Mouse (Mus musculus) small intestine, adult 2 months (tissue): Measurements from ENCODE around the gene Usp18. TPM values are rescaled to one million over a fixed set of nuclear protein-coding genes. Genes with fewer than 3 reads are reported as not detected.

Source experiments
- H3K27ac ChIP-seq: fragments of 200-500 bp; 2 replicates; pipeline ENCODE4 v1.5.1; 2012; ENCODE audit warnings: low read depth, low read length, control low read depth, inconsistent platforms; ENCODE audit not compliant: insufficient read depth
- H3K27me3 ChIP-seq: fragments of 200-500 bp; 2 replicates; pipeline ENCODE4 v1.6.1; 2012; ENCODE audit warnings: mild to moderate bottlenecking, moderate library complexity, low read length, inconsistent platforms; ENCODE audit not compliant: control insufficient read depth, insufficient read depth
- H3K36me3 ChIP-seq: fragments of 200-500 bp; 2 replicates; pipeline ENCODE4 v1.6.1; 2012; ENCODE audit warnings: mild to moderate bottlenecking, low read length, control low read depth, inconsistent platforms; ENCODE audit not compliant: control insufficient read depth, insufficient read depth
- H3K4me1 ChIP-seq: fragments of 200-500 bp; 2 replicates; pipeline ENCODE4 v1.6.1; 2012; ENCODE audit warnings: low read length, inconsistent platforms, mixed read lengths; ENCODE audit not compliant: control insufficient read depth, insufficient read depth, insufficient read length
- H3K4me3 ChIP-seq: fragments of 200-500 bp; 2 replicates; pipeline ENCODE4 v1.5.1; 2012; ENCODE audit warnings: low read depth, mild to moderate bottlenecking, control low read depth, inconsistent platforms, low read length, moderate library complexity
- CTCF ChIP-seq: fragments of 200-500 bp; IDR thresholded peaks from 2 replicates; pipeline ENCODE4 v1.5.1; 2012; ENCODE audit warnings: low read depth, mild to moderate bottlenecking, control low read depth, inconsistent platforms, low read length, moderate library complexity, mixed read lengths; ENCODE audit not compliant: insufficient replicate concordance, insufficient read length; ENCODE audit errors: extremely low read depth
- POLR2A ChIP-seq: fragments of 200-500 bp; IDR thresholded peaks from 2 replicates; pipeline ENCODE4 v1.6.1; 2012; ENCODE audit warnings: low read depth, mild to moderate bottlenecking, control low read depth, inconsistent platforms, low read length, moderate library complexity
- WGBS: fragments of 180-500 bp; shearing (Covaris S2); methylation state at CpG from one replicate; pipeline ENCODE4 v1.1.7; 2018; 5-methylcytosine and 5-hydroxymethylcytosine counted together
- polyA plus RNA-seq: library from polyadenylated mRNA; depleted of rRNA; stranded (reverse); fragments of >200 nt; gene quantifications from 2 replicates; pipeline ENCODE4 v1.2.3, GENCODE M21; 2012

The Usp18 gene
- polyA plus RNA-seq, 1 experiment = 16.9 TPM

DNA sequence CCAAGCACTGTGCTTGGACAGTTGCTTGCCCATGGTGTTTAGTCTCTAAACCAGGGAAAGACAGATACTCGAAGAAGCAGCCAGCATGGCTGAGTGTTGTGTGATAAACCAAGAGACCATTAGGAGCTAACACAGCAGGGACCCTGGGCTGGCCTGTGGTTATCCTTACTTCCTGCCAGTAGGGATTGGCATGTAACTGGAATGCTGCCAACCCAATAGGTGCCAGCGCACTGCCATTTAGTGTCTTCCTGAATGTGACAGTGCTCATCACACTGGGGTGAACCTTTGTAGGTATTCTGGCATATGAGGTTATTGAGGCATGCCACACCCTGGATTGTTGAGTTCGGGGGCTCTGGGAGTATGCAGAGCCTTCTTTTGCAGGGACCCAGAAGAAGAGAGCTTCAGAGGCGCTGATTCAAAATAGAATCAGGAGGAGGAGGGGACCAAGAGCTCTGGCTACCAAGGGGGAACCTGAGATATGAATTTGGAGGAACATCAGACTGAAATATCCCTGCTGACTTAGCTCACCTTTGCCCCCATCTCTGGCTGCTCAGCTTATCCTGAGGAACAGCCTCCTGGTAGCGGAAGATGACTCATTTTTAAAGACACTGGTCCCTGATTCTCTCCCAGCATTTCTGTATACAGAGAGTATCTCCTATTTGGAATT, 29.0 kb upstream of the Usp18 start:
- WGBS = 61% methylated on average over 5 of the region's 5 CpGs
- peaks cover 3% of the 10 kb centered on the region; the same call in 1 of the 2 replicates for H3K27me3 ChIP-seq
- H3K36me3 ChIP-seq = no peaks in the 10 kb centered on the region
- H3K4me1 ChIP-seq = peaks cover 9% of the 10 kb centered on the region; the same call in 1 of the 2 replicates
- no peak for TF ChIP-seq POLR2A
- TF ChIP-seq CTCF = no peak
- H3K4me3 ChIP-seq = no peak overlapping the region
- H3K27ac ChIP-seq = no peak overlapping the region

DNA sequence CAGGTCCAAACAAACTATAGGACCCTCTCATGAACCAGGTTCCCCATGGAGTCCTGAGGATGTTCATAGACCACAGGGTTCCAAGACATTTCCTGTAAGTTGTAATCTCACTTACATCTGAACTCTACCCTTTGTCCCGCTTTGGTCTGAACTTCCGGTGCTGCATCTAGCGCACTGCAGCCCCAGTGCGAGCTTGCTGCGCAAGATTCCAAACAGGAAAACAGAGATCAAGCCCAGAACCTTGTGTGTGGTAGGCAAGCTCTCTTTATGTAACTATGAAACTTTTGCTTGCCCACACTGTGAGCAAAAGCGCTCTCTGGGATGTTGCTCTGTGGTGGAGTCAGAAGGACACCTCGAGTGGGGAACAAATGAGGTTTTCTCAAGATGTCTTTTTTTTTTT, 27.7 kb upstream of the Usp18 start:
- 69% methylated on average over 7 of the region's 7 CpGs for WGBS
- H3K27me3 ChIP-seq = no peaks in the 10 kb centered on the region
- no peak overlapping the region for H3K27ac ChIP-seq
- peaks cover 9% of the 10 kb centered on the region; the same call in 1 of the 2 replicates for H3K4me1 ChIP-seq
- TF ChIP-seq CTCF = no peak
- H3K4me3 ChIP-seq = no peak overlapping the region
- H3K36me3 ChIP-seq = no peaks in the 10 kb centered on the region

DNA sequence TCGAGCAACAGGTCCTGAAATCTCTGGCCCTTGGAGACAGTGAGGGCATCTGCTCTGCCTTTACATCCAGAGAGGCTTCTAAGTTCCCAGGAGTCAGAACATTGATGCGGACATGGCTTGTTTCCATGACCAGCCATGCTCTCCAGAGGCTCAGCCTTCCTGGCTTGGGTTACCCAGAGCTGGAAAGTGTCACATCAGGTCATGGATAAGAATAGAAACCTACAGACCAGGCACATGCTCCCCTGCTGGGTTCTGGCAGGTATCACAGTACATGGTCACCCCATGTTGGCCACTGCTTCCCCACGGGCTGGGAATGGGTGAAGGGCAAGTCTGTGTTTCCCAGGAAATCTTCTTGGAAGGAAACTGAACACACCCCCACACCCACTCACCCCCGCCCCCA, 26.3 kb upstream of the Usp18 start:
- H3K27ac ChIP-seq = no peak overlapping the region
- WGBS = 76% methylated on average over 4 of the region's 4 CpGs

GRCm38 (mm10) chr6:121220181-121220580, 25.5 kb upstream of the Usp18 start:
- TF ChIP-seq POLR2A = no peak
- TF ChIP-seq CTCF = no peak
- Histone ChIP-seq H3K27me3 (no peaks in the 10 kb centered on the region), H3K36me3 (no peaks in the 10 kb centered on the region), H3K4me1 (peaks cover 9% of the 10 kb centered on the region; the same call in 1 of the 2 replicates), H3K27ac (no peak overlapping the region), H3K4me3 (no peak overlapping the region)
- WGBS = 88% methylated on average over 10 of the region's 10 CpGs

More for the DNA sequence above, 26.3 kb upstream of the Usp18 start:
- Histone ChIP-seq H3K4me1 (peaks cover 9% of the 10 kb centered on the region; the same call in 1 of the 2 replicates), H3K27me3 (no peaks in the 10 kb centered on the region), H3K36me3 (no peaks in the 10 kb centered on the region), H3K4me3 (no peak overlapping the region)
- no peak for TF ChIP-seq POLR2A
- TF ChIP-seq CTCF = no peak

DNA sequence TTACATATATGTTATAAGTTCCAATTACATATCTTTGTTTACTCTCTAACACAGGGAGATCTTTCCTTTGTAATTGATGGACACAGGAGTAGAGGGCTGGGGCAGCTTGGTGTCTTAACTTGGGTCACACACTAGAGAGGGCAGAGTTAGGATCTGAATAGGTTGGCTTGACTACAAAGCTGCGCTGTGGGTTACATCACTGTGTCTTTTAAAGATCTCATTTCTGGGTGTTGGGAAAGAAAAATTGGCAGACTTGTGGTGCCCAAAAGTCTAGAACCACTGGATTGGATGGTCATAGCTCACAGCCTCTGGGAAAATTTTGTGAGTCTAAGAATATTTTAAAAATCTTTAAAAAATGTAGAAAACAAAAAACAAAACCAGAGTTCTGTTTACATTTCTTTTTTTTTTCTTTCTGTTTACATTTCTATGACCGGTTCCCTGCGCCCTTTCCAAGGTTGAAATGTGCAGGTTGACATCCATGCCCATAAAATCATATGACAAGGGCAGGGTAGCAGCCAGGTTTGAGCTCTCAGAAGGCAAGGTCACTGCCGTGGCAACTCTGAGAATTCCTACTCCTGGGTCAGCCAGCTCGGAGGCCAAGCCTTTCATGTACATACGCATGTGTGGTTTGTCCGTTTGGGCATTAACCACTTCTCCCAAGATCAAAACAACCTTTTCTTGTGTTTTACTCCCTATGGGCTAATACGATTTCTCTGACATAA, 23.7 kb upstream of the Usp18 start:
- no peak overlapping the region for H3K4me3 ChIP-seq
- H3K27me3 ChIP-seq = no peaks in the 10 kb centered on the region
- peaks cover 15% of the 10 kb centered on the region for H3K4me1 ChIP-seq
- H3K27ac ChIP-seq = no peak overlapping the region
- 67% methylated on average over 8 of the region's 8 CpGs for WGBS
- no peak for TF ChIP-seq POLR2A
- TF ChIP-seq CTCF = no peak
- no peaks in the 10 kb centered on the region for H3K36me3 ChIP-seq

- 97% methylated on average over 14 of the region's 14 CpGs for WGBS
- Histone ChIP-seq H3K27ac (no peak overlapping the region), H3K27me3 (no peaks in the 10 kb centered on the region), H3K4me3 (no peak overlapping the region), H3K36me3 (no peaks in the 10 kb centered on the region), H3K4me1 (peaks cover 14% of the 10 kb centered on the region)
- TF ChIP-seq CTCF = no peak
- no peak for TF ChIP-seq POLR2A
Measured at GRCm38 (mm10) chr6:121223001-121223400, 22.7 kb upstream of the Usp18 start.

- no peaks in the 10 kb centered on the region for H3K36me3 ChIP-seq
- no peaks in the 10 kb centered on the region for H3K27me3 ChIP-seq
- peaks cover 13% of the 10 kb centered on the region for H3K4me1 ChIP-seq
- H3K27ac ChIP-seq = no peak overlapping the region
- WGBS = 64% methylated on average over 5 of the region's 5 CpGs
- no peak overlapping the region for H3K4me3 ChIP-seq
- TF ChIP-seq CTCF = no peak
- no peak for TF ChIP-seq POLR2A
Measured at GRCm38 (mm10) chr6:121224067-121224466, 21.6 kb upstream of the Usp18 start.

- Histone ChIP-seq H3K4me1 (peaks cover 13% of the 10 kb centered on the region), H3K4me3 (no peak overlapping the region), H3K27ac (no peak overlapping the region), H3K27me3 (no peaks in the 10 kb centered on the region), H3K36me3 (no peaks in the 10 kb centered on the region)
- WGBS = 15% methylated on average over 6 of the region's 6 CpGs
- TF ChIP-seq CTCF (no peak), POLR2A (no peak)
Measured at GRCm38 (mm10) chr6:121224993-121225392, 20.7 kb upstream of the Usp18 start.
